Mouse (Mus musculus): Measurements from ENCODE around the gene Wwox. TPM values are rescaled to one million over a fixed set of nuclear protein-coding genes. Genes with fewer than 3 reads are reported as not detected.
A peak's percentile ranks its signal among the peaks of the same experiment; 100 is the strongest.

The Wwox gene
- total RNA-seq, 2 experiments from 2014 or later, result 8.7 to 10.3 TPM

GRCm38 (mm10) chr8:115234068-115234467, 794.6 kb downstream of the Wwox start:
- DNase-seq, result no peak

GRCm38 (mm10) chr8:115237596-115237995, 798.1 kb downstream of the Wwox start:
- DNase-seq, result no peak

- no peak for DNase-seq
Observed at GRCm38 (mm10) chr8:115243465-115244027, 804.1 kb downstream of the Wwox start.

- DNase-seq, result peak; percentile 31
Observed at GRCm38 (mm10) chr8:115249688-115250366, 810.4 kb downstream of the Wwox start.

- DNase-seq, result no peak
Observed at GRCm38 (mm10) chr8:115255550-115255949, 816.1 kb downstream of the Wwox start.

- no peak for DNase-seq
Observed at GRCm38 (mm10) chr8:115257417-115257816, 818.0 kb downstream of the Wwox start.

GRCm38 (mm10) chr8:115259806-115260205, 820.4 kb downstream of the Wwox start:
- no peak for DNase-seq

- DNase-seq, result no peak
Observed at GRCm38 (mm10) chr8:115267196-115267595, 827.7 kb downstream of the Wwox start.

GRCm38 (mm10) chr8:115269601-115270000, 830.1 kb downstream of the Wwox start:
- no peak for DNase-seq

- no peak for DNase-seq
Observed at GRCm38 (mm10) chr8:115273976-115274375, 834.5 kb downstream of the Wwox start.

- DNase-seq, result no peak
Observed at GRCm38 (mm10) chr8:115276281-115276680, 836.8 kb downstream of the Wwox start.

- no peak for DNase-seq
Observed at GRCm38 (mm10) chr8:115278291-115278690, 838.8 kb downstream of the Wwox start.

- DNase-seq, result no peak
Observed at GRCm38 (mm10) chr8:115290224-115290623, 850.8 kb downstream of the Wwox start.

- DNase-seq, result no peak
Observed at GRCm38 (mm10) chr8:115296760-115297159, 857.3 kb downstream of the Wwox start.

GRCm38 (mm10) chr8:115302484-115302883, 863.0 kb downstream of the Wwox start:
- DNase-seq, result no peak

GRCm38 (mm10) chr8:115307412-115307811, 868.0 kb downstream of the Wwox start:
- no peak for DNase-seq

GRCm38 (mm10) chr8:115311003-115311402, 871.5 kb downstream of the Wwox start:
- no peak for DNase-seq

- no peak for DNase-seq
Observed at GRCm38 (mm10) chr8:115312371-115312770, 872.9 kb downstream of the Wwox start.

GRCm38 (mm10) chr8:115322501-115322900, 883.0 kb downstream of the Wwox start:
- no peak for DNase-seq

GRCm38 (mm10) chr8:115330671-115331070, 891.2 kb downstream of the Wwox start:
- no peak for DNase-seq

GRCm38 (mm10) chr8:115333972-115334371, 894.5 kb downstream of the Wwox start:
- no peak for DNase-seq

GRCm38 (mm10) chr8:115336361-115336760, 896.9 kb downstream of the Wwox start:
- no peak for DNase-seq

GRCm38 (mm10) chr8:115348704-115349103, 909.2 kb downstream of the Wwox start:
- no peak for DNase-seq

GRCm38 (mm10) chr8:115350707-115351106, 911.3 kb downstream of the Wwox start:
- no peak for DNase-seq
